Mouse (Mus musculus) lung, postnatal 4 days (tissue): ENCODE data around the gene Fmr1nb.
"Not testable (repeated sequence)": the region's sequence is repeated elsewhere in the genome, so short reads cannot be mapped to it uniquely, and the experiment has no call there.

Experiments used
- DNase-seq, 2 experiments: peaks; one replicate each; pipeline ENCODE4 v3.0.0; 2021

Fmr1nb gene

DNA sequence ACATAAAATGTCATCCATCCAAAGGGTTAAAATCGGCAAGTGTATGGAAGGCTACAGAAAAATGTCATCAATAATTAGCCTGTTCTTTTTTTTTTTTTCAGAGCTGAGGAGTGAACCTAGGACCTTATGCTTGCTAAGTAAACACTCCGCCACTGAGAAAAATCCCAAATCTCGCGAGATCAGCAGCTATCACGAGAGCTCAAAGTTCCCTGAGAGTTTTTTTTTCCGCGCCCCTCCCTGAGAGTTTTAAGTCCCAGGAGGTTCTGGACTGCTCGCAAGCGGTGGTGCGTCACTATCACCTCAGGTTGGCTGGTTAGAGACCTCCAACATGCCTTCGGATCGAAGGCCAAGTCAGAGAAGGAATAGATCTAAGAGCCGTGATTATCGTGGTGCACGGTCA, at the start of gene Fmr1nb:
Gene Fmr1nb (plus strand): TSS at position 234 of the 400 bp plus-strand sequence.
- no peak for DNase-seq

DNA sequence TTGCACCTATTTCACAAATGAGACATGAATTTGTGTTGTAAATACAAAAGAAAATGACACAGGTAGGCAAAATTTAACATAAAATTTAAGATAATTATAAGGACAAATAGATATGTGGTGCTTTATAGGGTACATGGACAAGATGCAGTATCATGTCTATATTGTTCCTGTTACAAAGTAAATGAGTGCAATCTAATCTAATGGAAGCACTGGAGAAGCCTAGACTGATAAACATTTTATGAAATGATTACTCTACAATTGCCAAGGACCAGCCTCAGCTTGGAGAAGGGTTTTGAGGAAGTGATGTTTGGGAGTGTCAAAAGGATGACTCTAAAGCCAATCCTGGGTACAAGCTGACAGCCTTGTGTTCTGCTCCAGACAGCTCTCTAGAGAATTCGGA, 24.7 kb upstream of the Fmr1nb start:
- DNase-seq = no peak

DNA sequence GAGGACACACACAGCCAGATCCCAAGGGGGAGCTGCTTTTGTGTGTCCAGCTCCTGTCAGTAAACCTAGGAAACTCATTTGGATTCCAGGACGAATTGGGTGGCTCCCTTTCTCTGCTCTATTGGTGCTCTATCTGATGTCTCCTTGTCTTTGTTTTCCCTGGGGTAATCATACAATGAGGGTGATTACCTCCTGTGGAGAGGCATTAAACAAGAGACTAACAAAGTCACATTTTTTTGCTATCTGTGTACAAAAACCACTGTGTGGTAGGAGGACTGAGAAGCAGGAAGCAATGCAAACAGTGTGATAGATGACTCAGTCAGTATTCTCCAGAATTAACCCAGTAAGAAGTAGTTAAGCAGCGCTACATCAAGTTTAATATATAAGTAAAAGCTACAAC, 21.6 kb upstream of the Fmr1nb start:
- DNase-seq = no peak

GRCm38 (mm10) chrX:68820449-68820848, 58.8 kb downstream of the Fmr1nb start:
- not testable (repeated sequence) for DNase-seq

DNA sequence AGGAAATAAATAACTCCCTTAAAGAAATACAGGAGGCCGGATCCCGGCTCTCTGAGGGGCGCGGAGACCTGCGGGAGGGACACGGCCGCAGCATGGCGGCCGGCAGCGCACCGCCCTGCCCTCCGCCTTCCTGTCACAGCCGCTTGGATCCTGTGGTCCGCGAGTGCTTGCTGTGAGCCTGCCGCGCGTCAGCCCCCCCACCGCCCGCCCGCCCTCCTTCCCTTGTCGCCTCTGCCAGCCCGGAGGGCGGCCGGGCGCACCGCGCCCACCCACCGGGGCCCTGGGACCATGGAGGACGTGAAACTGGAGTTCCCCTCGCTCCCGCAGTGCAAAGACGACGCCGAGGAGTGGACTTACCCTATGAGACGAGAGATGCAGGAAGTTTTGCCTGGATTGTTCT, 59.4 kb downstream of the Fmr1nb start, which contains the start of gene Gm14698:
Gene Gm14698 (plus strand): TSS at position 35 of the 400 bp plus-strand sequence.
- DNase-seq = peak in 1 of 2 experiments; percentile 23

- DNase-seq = no peak
These were observed 78.2 kb downstream of the Fmr1nb start for GRCm38 (mm10) chrX:68839548-68840444.
